Mouse (Mus musculus): Measurements from ENCODE around the gene 9130230L23Rik. TPM values are rescaled to one million over a fixed set of nuclear protein-coding genes. Genes with fewer than 3 reads are reported as not detected.

9130230L23Rik gene
- 126 TPM for polyA plus RNA-seq (2014; fragmentation: Illumina TruSeq; extraction: RNeasy Lipid Tissue Mini Kit (QIAGEN cat#74804); ENCODE audit: low read depth, low replicate concordance)

GRCm38 (mm10) chr5:66004134-66004925 is at the start of gene 9130230L23Rik:
9130230L23Rik (minus strand) TSS chr5:66004285.

GRCm38 (mm10) chr5:65934783-65935182 is 69.3 kb downstream of the 9130230L23Rik start, which contains the start of gene Chrna9:
Chrna9 (plus strand) TSS chr5:65934921.

Other genes with a start within 250 kb of the 9130230L23Rik start
- gene N4bp2, start 240.8 kb downstream of the 9130230L23Rik start, polyA plus RNA-seq (2014; fragmentation: Illumina TruSeq; extraction: RNeasy Lipid Tissue Mini Kit (QIAGEN cat#74804); ENCODE audit: low read depth, low replicate concordance): 8.0 TPM
- gene Rhoh, start 143.1 kb downstream of the 9130230L23Rik start, polyA plus RNA-seq (2014; fragmentation: Illumina TruSeq; extraction: RNeasy Lipid Tissue Mini Kit (QIAGEN cat#74804); ENCODE audit: low read depth, low replicate concordance): 0.65 TPM
- not detected for gene Chrna9, start 69.4 kb downstream of the 9130230L23Rik start, polyA plus RNA-seq (2014; fragmentation: Illumina TruSeq; extraction: RNeasy Lipid Tissue Mini Kit (QIAGEN cat#74804); ENCODE audit: low read depth, low replicate concordance)
- 29.5 TPM for gene Rbm47, start 168.8 kb upstream of the 9130230L23Rik start, polyA plus RNA-seq (2014; fragmentation: Illumina TruSeq; extraction: RNeasy Lipid Tissue Mini Kit (QIAGEN cat#74804); ENCODE audit: low read depth, low replicate concordance)

Data from adipose tissue, adult 10 weeks (tissue).